Mouse (Mus musculus): ENCODE data around the gene Chrna3. TPM values are rescaled to one million over a fixed set of nuclear protein-coding genes. Genes with fewer than 3 reads are reported as not detected.
A peak's percentile ranks its signal among the peaks of the same experiment; 100 is the strongest.

Chrna3 gene
- polyA plus RNA-seq, 1 experiment from 2014 or later: 0.05 TPM

- no peak overlapping the region for H3K4me2 ChIP-seq (replicated peaks; ENCODE audit: low read depth, low read length)
- ATAC-seq (no peak), DNase-seq (ENCODE audit: low spot score) (no peak)
- TF ChIP-seq EP300 (IDR thresholded peaks at IDR 0.05) (no peak), CTCF (IDR thresholded peaks at IDR 0.05) (no peak)
- no peaks in the 10 kb centered on the region for H3K4me1 ChIP-seq (ENCODE audit: insufficient read depth, low read depth, low read length)
- H3K9me3 ChIP-seq (ENCODE audit: low read length): no peaks in the 10 kb centered on the region
- H3K27ac ChIP-seq (ENCODE audit: low read length): no peak overlapping the region
- H3K36me3 ChIP-seq (ENCODE audit: insufficient read depth, low read length): no peaks in the 10 kb centered on the region
- no peaks in the 10 kb centered on the region for H3K27me3 ChIP-seq (replicated peaks; ENCODE audit: insufficient read depth, low read length)
- 76% methylated on average over 8 of the region's 8 CpGs for WGBS
- no peak overlapping the region for H3K4me3 ChIP-seq (ENCODE audit: low read depth, low read length)
- no peak overlapping the region for H3K9ac ChIP-seq (replicated peaks; ENCODE audit: low read depth)
Observed at GRCm38 (mm10) chr9:55038948-55039347, 12.6 kb upstream of the Chrna3 start.

GRCm38 (mm10) chr9:55031435-55032167 is 5.2 kb upstream of the Chrna3 start:
- ATAC-seq (no peak), DNase-seq (ENCODE audit: low spot score) (no peak)
- TF ChIP-seq EP300 (IDR thresholded peaks at IDR 0.05) (no peak), CTCF (IDR thresholded peaks at IDR 0.05) (no peak)
- no peaks in the 10 kb centered on the region for H3K4me1 ChIP-seq (ENCODE audit: insufficient read depth, low read depth, low read length)
- no peaks in the 10 kb centered on the region for H3K36me3 ChIP-seq (ENCODE audit: insufficient read depth, low read length)
- H3K27me3 ChIP-seq (replicated peaks; ENCODE audit: insufficient read depth, low read length): peaks cover under 1% of the 10 kb centered on the region; the same call in 1 of the 2 replicates
- WGBS: 46% methylated on average over 6 of the region's 6 CpGs
- no peak overlapping the region for H3K4me3 ChIP-seq (ENCODE audit: low read depth, low read length)
- H3K27ac ChIP-seq (ENCODE audit: low read length): no peak overlapping the region
- no peak overlapping the region for H3K4me2 ChIP-seq (replicated peaks; ENCODE audit: low read depth, low read length)
- H3K9ac ChIP-seq (replicated peaks; ENCODE audit: low read depth): no peak overlapping the region
- H3K9me3 ChIP-seq (ENCODE audit: low read length): no peaks in the 10 kb centered on the region

- DNase-seq (ENCODE audit: low spot score) (no peak), ATAC-seq (no peak)
- H3K9ac ChIP-seq (replicated peaks; ENCODE audit: low read depth): no peak overlapping the region
- 9% methylated on average over 36 of the region's 38 CpGs for WGBS
- H3K4me1 ChIP-seq (ENCODE audit: insufficient read depth, low read depth, low read length): no peaks in the 10 kb centered on the region
- H3K4me3 ChIP-seq (ENCODE audit: low read depth, low read length): no peak overlapping the region
- H3K9me3 ChIP-seq (ENCODE audit: low read length): no peaks in the 10 kb centered on the region
- H3K27me3 ChIP-seq (replicated peaks; ENCODE audit: insufficient read depth, low read length): peaks cover 26% of the 10 kb centered on the region
- H3K27ac ChIP-seq (ENCODE audit: low read length): no peak overlapping the region
- H3K36me3 ChIP-seq (ENCODE audit: insufficient read depth, low read length): no peaks in the 10 kb centered on the region
- TF ChIP-seq EP300 (IDR thresholded peaks at IDR 0.05): no peak
- no peak for TF ChIP-seq CTCF (IDR thresholded peaks at IDR 0.05)
- no peak overlapping the region for H3K4me2 ChIP-seq (replicated peaks; ENCODE audit: low read depth, low read length)
Observed at GRCm38 (mm10) chr9:55025534-55026274, 658 bp downstream of the Chrna3 start.

- Histone ChIP-seq H3K36me3 (ENCODE audit: insufficient read depth, low read length) (no peaks in the 10 kb centered on the region), H3K4me2 (replicated peaks; ENCODE audit: low read depth, low read length) (no peak overlapping the region), H3K9me3 (ENCODE audit: low read length) (no peaks in the 10 kb centered on the region), H3K4me3 (ENCODE audit: low read depth, low read length) (no peak overlapping the region), H3K27ac (ENCODE audit: low read length) (no peak overlapping the region), H3K4me1 (ENCODE audit: insufficient read depth, low read depth, low read length) (no peaks in the 10 kb centered on the region), H3K27me3 (replicated peaks; ENCODE audit: insufficient read depth, low read length) (peaks cover 26% of the 10 kb centered on the region), H3K9ac (replicated peaks; ENCODE audit: low read depth) (no peak overlapping the region)
- ATAC-seq (peak; percentile 26; the same call in 1 of the 2 replicates), DNase-seq (ENCODE audit: low spot score) (peak; percentile 75)
- WGBS: 36% methylated on average over 13 of the region's 13 CpGs
- TF ChIP-seq EP300 (IDR thresholded peaks at IDR 0.05) (no peak), CTCF (IDR thresholded peaks at IDR 0.05) (peak; percentile 88)
Observed at GRCm38 (mm10) chr9:55023902-55024583, 2.3 kb downstream of the Chrna3 start.

- Histone ChIP-seq H3K27ac (ENCODE audit: low read length) (no peak overlapping the region), H3K4me1 (ENCODE audit: insufficient read depth, low read depth, low read length) (no peaks in the 10 kb centered on the region), H3K36me3 (ENCODE audit: insufficient read depth, low read length) (no peaks in the 10 kb centered on the region), H3K9ac (replicated peaks; ENCODE audit: low read depth) (no peak overlapping the region), H3K4me2 (replicated peaks; ENCODE audit: low read depth, low read length) (no peak overlapping the region), H3K27me3 (replicated peaks; ENCODE audit: insufficient read depth, low read length) (peaks cover 26% of the 10 kb centered on the region), H3K4me3 (ENCODE audit: low read depth, low read length) (no peak overlapping the region), H3K9me3 (ENCODE audit: low read length) (no peaks in the 10 kb centered on the region)
- ATAC-seq: no peak
- no peak for DNase-seq (ENCODE audit: low spot score)
- 75% methylated on average over 5 of the region's 5 CpGs for WGBS
- TF ChIP-seq CTCF (IDR thresholded peaks at IDR 0.05) (no peak), EP300 (IDR thresholded peaks at IDR 0.05) (no peak)
Observed at GRCm38 (mm10) chr9:55023326-55023725, 3.0 kb downstream of the Chrna3 start.

GRCm38 (mm10) chr9:55016926-55017325 is 9.4 kb downstream of the Chrna3 start:
- Histone ChIP-seq H3K9ac (replicated peaks; ENCODE audit: low read depth) (no peak overlapping the region), H3K4me2 (replicated peaks; ENCODE audit: low read depth, low read length) (no peak overlapping the region), H3K9me3 (ENCODE audit: low read length) (no peaks in the 10 kb centered on the region), H3K27me3 (replicated peaks; ENCODE audit: insufficient read depth, low read length) (no peaks in the 10 kb centered on the region), H3K27ac (ENCODE audit: low read length) (no peak overlapping the region), H3K4me1 (ENCODE audit: insufficient read depth, low read depth, low read length) (no peaks in the 10 kb centered on the region), H3K4me3 (ENCODE audit: low read depth, low read length) (no peak overlapping the region), H3K36me3 (ENCODE audit: insufficient read depth, low read length) (no peaks in the 10 kb centered on the region)
- DNase-seq (ENCODE audit: low spot score): no peak
- WGBS: 55% methylated on average over 3 of the region's 3 CpGs
- ATAC-seq: no peak
- TF ChIP-seq CTCF (IDR thresholded peaks at IDR 0.05) (no peak), EP300 (IDR thresholded peaks at IDR 0.05) (no peak)
